Mouse (Mus musculus): ENCODE data around the gene Ttc30a1.

DNA sequence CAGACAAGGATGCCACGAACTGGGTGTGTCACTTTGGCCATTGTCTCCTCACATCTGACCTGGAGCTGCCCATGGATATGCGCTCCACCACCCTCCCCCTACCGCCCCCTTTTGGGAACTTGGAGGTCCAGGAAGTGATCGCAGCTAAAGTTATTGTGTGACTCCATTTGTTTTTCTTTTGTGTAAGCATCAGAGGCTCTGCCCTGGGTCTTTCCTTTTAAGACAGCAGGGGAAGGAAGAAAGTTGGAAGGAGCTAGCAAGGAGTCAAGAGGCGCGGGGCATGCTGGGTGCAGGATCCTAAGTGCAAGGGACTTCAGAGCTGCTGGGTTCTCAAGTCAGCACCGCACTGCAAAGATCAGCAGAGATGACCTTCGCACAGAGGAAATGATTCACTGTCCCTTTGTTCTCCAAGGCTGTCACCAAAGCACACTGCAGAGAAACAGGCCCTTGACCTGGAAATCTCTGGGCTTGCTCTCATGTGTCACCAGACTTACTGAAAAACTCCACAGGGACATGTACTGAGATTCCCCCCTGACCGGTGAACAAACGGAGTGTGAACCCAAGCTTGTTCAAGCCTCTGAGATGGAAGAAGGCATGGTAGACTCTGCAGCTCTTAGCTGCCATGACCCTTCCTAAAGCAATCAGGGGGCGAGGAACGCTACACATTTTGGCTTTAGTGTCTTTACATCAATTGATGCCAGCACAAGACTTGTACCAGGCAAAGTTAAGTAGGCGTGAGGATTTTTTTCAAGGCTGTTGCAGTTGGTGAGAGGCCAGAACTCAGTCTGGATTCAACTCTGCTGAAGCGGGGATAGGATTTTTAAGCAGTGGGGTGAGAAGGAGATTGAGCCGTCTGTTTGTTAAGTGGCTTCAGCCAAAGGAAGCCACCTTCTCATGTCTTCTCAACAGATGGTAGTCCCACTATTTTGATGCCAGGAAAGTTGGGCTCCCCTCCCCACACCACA, 21.1 kb downstream of the Ttc30a1 start:
- no peak for TF ChIP-seq CTCF (IDR thresholded peaks at IDR 0.05; ENCODE audit: insufficient read depth, low read depth, low read length)
- no peak for TF ChIP-seq POLR2A (IDR thresholded peaks at IDR 0.05; ENCODE audit: insufficient read depth, low read depth, low read length)

Data from olfactory bulb, adult 2 months (tissue).